Mouse (Mus musculus) c-Kit-positive CD71-positive TER-119-positive erythroid progenitor cells, embryonic 14.5 days (primary cell): Measurements from ENCODE around the gene Zic2.
"Not testable (repeated sequence)": the region's sequence is repeated elsewhere in the genome, so short reads cannot be mapped to it uniquely, and the experiment has no call there.

ENCODE experiments used
- DNase-seq: peaks from one replicate; pipeline ENCODE4 v3.0.0-alpha.2; 2013; ENCODE audit warnings: low spot score

The Zic2 gene

GRCm38 (mm10) chr14:122474891-122475556 lies at the start of gene Zic2:
Zic2 (plus strand) TSS chr14:122475435.
- DNase-seq: no peak

- DNase-seq: no peak
Observed at GRCm38 (mm10) chr14:122426529-122427203, 48.6 kb upstream of the Zic2 start.

- DNase-seq: no peak
Observed at GRCm38 (mm10) chr14:122427204-122427560, 48.1 kb upstream of the Zic2 start.

GRCm38 (mm10) chr14:122427654-122428053 lies 47.6 kb upstream of the Zic2 start:
- no peak for DNase-seq

GRCm38 (mm10) chr14:122432558-122432957 lies 42.7 kb upstream of the Zic2 start:
- no peak for DNase-seq

GRCm38 (mm10) chr14:122434039-122434438 lies 41.2 kb upstream of the Zic2 start:
- DNase-seq: no peak

- no peak for DNase-seq
Observed at GRCm38 (mm10) chr14:122436850-122437249, 38.4 kb upstream of the Zic2 start.

GRCm38 (mm10) chr14:122449601-122450495 lies 25.4 kb upstream of the Zic2 start:
- DNase-seq: no peak

- no peak for DNase-seq
Observed at GRCm38 (mm10) chr14:122450496-122451382, 24.5 kb upstream of the Zic2 start, which contains the start of gene Gm5089. Gm5089 (minus strand) TSS chr14:122451115.

- no peak for DNase-seq
Observed at GRCm38 (mm10) chr14:122451551-122452145, 23.6 kb upstream of the Zic2 start.

GRCm38 (mm10) chr14:122452701-122453387 lies 22.4 kb upstream of the Zic2 start:
- DNase-seq: no peak

- no peak for DNase-seq
Observed at GRCm38 (mm10) chr14:122453388-122453995, 21.7 kb upstream of the Zic2 start.

- DNase-seq: no peak
Observed at GRCm38 (mm10) chr14:122453996-122454738, 21.1 kb upstream of the Zic2 start.

GRCm38 (mm10) chr14:122454901-122455561 lies 20.2 kb upstream of the Zic2 start:
- DNase-seq: no peak

GRCm38 (mm10) chr14:122455562-122455958 lies 19.7 kb upstream of the Zic2 start:
- DNase-seq: no peak

GRCm38 (mm10) chr14:122459332-122459731 lies 15.9 kb upstream of the Zic2 start:
- not testable (repeated sequence) for DNase-seq

GRCm38 (mm10) chr14:122459776-122460175 lies 15.5 kb upstream of the Zic2 start:
- DNase-seq: no peak

GRCm38 (mm10) chr14:122460226-122460625 lies 15.0 kb upstream of the Zic2 start:
- no peak for DNase-seq

- DNase-seq: no peak
Observed at GRCm38 (mm10) chr14:122461500-122461899, 13.7 kb upstream of the Zic2 start.
